Mouse (Mus musculus): Measurements from ENCODE around the gene 1110051M20Rik. TPM values are rescaled to one million over a fixed set of nuclear protein-coding genes. Genes with fewer than 3 reads are reported as not detected.

Gene 1110051M20Rik
- polyA plus RNA-seq, 1 experiment, result 8.4 TPM

- DNase-seq (ENCODE audit: low read depth, low spot score), result no peak
Observed at GRCm38 (mm10) chr2:91458673-91459391, 14.3 kb upstream of the 1110051M20Rik start.

DNA sequence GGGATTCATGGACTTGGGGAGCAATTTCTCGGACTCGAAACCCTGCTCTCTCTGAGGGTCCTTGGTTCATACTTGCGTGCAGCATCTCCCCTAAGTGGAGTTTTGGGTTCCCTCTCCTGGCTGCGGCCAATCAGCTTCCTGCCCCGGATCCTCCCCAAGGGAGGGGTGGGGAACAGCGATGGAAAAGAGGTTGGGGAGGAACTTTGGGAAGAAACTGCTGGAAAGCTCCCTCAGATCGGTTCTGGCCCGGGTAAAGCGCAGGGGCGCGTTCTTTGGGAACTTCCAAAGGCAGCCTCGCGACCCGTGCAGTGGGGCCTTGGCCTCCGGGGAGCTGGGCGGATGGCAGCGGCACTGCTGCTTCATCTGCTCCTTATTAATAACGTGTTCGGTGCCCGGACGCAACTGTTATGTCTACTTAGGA is 13.8 kb upstream of the 1110051M20Rik start:
- WGBS, result under 1% methylated on average over 21 of the region's 21 CpGs
- DNase-seq (ENCODE audit: low read depth, low spot score), result no peak

More at GRCm38 (mm10) chr2:91458673-91459391, 14.3 kb upstream of the 1110051M20Rik start:
- WGBS, result under 1% methylated on average over 32 of the region's 32 CpGs

DNA sequence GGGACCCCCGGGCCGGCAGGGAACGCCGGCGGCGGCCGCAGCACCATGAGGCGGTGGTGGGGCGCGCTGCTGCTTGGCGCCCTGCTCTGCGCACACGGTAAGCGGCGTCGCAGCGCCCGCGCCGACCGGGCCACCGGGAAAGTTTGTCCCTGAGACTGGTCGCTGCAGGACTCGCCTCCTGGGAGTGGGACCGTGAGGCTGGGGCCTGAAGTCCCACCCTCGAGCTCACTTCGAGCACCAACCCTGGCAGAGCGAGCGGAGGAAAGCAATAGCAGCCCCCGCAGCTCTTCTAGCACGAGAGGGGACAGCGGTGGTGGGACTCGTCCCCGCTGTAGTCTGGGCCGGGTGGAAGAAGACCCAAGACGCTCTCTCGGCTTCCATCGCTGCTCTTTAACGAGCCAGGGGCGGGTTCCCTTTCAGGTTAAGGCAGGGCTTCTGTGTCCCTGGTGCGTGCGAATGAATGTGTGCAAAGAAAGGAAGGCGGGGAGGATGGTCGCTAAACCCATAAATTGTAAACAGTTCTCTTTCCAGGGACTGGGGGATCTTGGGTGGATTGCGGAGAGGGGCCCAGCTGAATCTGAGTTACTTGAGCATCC is 13.2 kb upstream of the 1110051M20Rik start:
- under 1% methylated on average over 45 of the region's 45 CpGs for WGBS
- no peak for DNase-seq (ENCODE audit: low read depth, low spot score)

DNA sequence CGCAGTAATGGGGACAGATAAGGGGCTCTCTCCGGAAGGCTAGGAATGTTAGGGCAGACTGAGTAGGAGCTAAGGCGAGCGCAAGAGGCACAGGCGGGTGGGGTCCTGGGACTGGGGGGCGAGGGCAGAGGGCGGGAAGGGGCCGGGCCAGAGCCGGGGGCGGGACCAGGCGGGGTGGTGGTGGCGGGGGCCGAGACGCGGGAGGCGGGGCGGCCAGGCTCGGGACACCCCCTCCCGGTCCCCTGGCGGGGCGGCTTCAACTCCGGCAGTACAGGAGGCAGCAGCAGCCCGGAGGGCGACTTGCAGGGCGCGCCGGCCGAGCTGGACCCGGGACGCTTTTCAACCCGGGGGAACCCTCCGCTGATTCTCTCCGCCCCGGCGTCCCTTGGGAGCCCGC is 12.8 kb upstream of the 1110051M20Rik start, which contains the start of gene Lrp4:
Gene Lrp4, plus strand, starts transcription at position 253 of the 397 bp plus-strand sequence.
- no peak for DNase-seq (ENCODE audit: low read depth, low spot score)
- 1% methylated on average over 23 of the region's 36 CpGs for WGBS

DNA sequence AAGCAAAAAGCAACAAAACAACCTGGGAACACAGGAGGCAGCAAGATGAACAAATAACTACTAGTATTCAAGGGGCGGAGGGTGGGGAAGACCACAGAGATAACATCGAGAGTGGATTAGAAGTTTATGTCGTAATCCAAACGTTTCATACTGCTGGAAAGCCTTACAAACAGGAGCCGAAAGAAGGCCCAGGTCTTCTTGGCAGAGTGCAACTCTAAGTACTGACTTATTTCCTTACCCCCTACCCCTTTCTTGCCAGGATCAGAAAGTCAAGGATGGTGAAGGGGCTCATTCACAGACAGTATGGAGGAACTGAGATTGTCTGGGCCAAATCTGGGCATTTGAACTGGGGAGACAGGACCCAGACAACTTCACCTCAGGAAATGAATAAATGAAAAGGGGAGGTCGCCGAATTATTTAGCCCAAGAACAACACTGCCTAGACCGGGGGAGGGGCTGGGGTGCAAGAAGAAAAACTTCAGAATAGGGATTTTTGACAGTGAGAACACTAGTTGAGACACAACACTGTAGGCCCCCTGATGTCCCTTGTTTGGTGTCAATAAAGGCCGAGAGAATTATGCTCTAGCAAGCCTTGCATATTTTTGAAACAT is 12.1 kb upstream of the 1110051M20Rik start:
- WGBS, result 50% methylated on average over 9 of the region's 9 CpGs
- DNase-seq (ENCODE audit: low read depth, low spot score), result no peak

GRCm38 (mm10) chr2:91455826-91456225 is 11.3 kb upstream of the 1110051M20Rik start:
- DNase-seq (ENCODE audit: low read depth, low spot score), result no peak
- 4% methylated on average over 4 of the region's 4 CpGs for WGBS

DNA sequence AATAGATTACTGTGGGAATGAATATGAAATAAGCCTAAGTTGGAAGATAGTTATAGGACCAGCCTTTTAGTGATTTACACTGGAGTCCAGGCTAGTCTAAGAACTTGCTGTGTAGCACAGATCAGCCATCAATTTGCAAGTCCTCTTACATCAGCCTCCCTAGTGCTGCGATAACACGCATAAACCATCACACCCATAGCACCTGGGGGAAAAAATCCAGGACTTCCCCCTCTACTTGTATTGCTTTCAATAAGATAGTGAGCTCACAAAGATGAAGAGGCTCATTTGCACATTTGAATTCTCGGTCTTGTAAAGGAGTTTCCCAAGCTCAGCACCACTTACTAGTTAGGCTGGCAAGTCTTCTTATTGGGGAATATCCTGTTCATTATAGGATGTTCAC is 9.9 kb upstream of the 1110051M20Rik start:
- no peak for DNase-seq (ENCODE audit: low read depth, low spot score)
- WGBS, result 86% methylated on average over 3 of the region's 3 CpGs

DNA sequence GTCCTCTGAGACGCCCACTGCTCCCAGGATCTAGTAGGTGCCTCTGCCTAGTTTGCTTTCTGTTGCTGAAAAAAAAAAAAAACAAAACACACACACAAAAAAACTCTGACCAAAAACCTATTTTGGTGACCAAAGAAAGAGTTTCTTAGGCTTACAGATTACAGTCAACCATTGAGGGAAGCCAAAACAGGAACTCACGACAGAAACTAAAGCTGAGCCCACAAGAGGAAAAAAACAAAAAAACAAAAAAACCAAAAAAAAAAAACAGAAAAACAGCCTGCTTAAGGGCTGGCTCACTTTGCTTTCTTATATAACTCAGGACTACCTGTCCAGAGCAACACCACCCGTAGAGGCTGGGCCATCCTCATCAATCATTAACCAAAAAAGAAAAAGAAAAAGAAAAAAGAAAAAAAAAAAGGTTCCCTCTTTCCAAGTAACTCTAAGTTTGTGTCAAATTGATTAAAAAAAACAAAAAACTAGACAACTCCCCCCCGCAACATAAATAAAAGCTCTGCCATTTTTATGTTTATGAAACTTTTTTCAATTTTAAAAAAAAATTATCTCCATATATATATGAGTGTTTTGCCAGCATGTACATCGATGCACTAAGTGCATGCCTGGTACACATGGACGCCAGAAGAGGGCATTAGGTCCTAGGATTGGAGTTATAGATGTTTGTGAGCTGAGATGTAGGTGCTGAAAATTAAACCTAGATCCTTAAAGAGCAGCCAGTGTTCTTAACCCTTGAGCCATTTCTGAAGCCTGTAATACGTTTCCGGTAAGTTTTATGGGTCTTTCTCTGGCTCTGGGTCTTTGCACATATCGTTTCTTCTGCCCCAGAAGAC is 8.9 kb upstream of the 1110051M20Rik start:
- 34% methylated on average over 9 of the region's 9 CpGs for WGBS
- DNase-seq (ENCODE audit: low read depth, low spot score), result no peak

DNA sequence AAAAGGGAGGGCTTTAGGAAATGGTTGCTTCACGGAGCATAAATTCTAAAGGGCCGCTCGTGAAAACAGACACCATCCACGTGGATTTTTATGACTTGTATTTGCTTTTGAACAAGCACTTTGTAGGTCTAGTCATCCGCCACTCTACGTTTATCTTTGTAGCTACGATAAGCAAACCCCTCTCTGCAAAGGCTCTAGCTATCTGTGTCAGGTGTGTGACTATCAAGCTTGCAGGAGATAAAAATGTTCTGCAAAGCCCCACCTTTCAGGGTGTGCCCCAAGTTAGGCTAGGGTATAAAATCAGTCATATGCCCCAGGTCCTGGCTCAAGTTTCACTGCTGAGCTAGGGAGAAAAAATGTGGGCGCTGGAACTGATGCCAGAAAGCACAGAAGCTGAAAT is 8.2 kb upstream of the 1110051M20Rik start:
- WGBS, result 16% methylated on average over 8 of the region's 8 CpGs
- DNase-seq (ENCODE audit: low read depth, low spot score), result no peak

- no peak for DNase-seq (ENCODE audit: low read depth, low spot score)
- WGBS, result 16% methylated on average over 9 of the region's 9 CpGs
Observed at GRCm38 (mm10) chr2:91450316-91450715, 5.8 kb upstream of the 1110051M20Rik start.

DNA sequence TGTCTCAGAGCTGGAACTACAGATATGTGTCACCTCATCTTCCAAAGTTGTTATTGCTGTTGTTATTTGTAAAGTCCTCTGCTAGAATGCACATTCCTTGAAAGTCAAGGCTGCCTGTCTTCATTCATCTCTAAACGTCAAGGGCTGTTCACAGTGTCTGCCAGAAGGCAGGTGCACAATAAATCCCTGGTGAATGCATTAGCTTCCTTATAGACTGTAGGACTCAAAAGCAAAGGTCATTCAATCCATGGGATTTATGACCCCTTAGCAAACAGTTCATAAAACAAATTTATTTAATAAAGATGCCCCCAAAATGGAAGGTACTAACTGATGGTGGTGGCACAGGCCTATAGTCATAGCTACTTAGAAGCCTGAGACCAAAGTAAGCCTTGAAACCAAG is 5.2 kb upstream of the 1110051M20Rik start:
- 15% methylated on average over 1 of the region's 1 CpGs for WGBS
- DNase-seq (ENCODE audit: low read depth, low spot score), result no peak

GRCm38 (mm10) chr2:91442241-91442640 is 2.3 kb downstream of the 1110051M20Rik start:
- 12% methylated on average over 1 of the region's 1 CpGs for WGBS

GRCm38 (mm10) chr2:91441715-91442114 is 2.8 kb downstream of the 1110051M20Rik start:
- DNase-seq (ENCODE audit: low read depth, low spot score), result no peak
- 22% methylated on average over 2 of the region's 2 CpGs for WGBS

More at GRCm38 (mm10) chr2:91442241-91442640, 2.3 kb downstream of the 1110051M20Rik start:
- no peak for DNase-seq (ENCODE audit: low read depth, low spot score)

- 42% methylated on average over 5 of the region's 5 CpGs for WGBS
Observed at GRCm38 (mm10) chr2:91440686-91441085, 3.8 kb downstream of the 1110051M20Rik start.

GRCm38 (mm10) chr2:91439876-91440275 is 4.6 kb downstream of the 1110051M20Rik start:
- 70% methylated on average over 1 of the region's 1 CpGs for WGBS
- no peak for DNase-seq (ENCODE audit: low read depth, low spot score)

More at GRCm38 (mm10) chr2:91440686-91441085, 3.8 kb downstream of the 1110051M20Rik start:
- no peak for DNase-seq (ENCODE audit: low read depth, low spot score)

- no peak for DNase-seq (ENCODE audit: low read depth, low spot score)
- 86% methylated on average over 10 of the region's 10 CpGs for WGBS
Observed at GRCm38 (mm10) chr2:91439271-91439670, 5.2 kb downstream of the 1110051M20Rik start.

GRCm38 (mm10) chr2:91437116-91437815 is 7.2 kb downstream of the 1110051M20Rik start:
- no peak for DNase-seq (ENCODE audit: low read depth, low spot score)
- WGBS, result 91% methylated on average over 5 of the region's 5 CpGs

- 86% methylated on average over 8 of the region's 8 CpGs for WGBS
Observed at GRCm38 (mm10) chr2:91436713-91437112, 7.8 kb downstream of the 1110051M20Rik start.

DNA sequence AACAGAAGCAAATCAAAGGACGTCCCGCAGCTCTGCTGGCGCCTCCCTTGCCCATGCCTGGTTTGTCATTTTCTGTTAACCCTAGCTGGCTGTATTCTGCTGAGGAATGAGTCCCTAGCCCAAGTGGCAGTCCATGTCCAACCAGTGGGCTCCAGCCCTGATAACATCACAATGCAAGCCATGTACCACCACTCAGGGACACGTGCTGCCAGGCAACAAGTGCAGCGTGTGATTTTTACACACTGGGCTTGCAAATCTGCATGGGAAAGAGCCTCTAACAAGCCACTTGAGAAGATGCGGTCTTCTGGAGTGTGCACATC is 13.9 kb downstream of the 1110051M20Rik start:
- DNase-seq (ENCODE audit: low read depth, low spot score), result no peak
- WGBS, result 55% methylated on average over 6 of the region's 6 CpGs

More at GRCm38 (mm10) chr2:91436713-91437112, 7.8 kb downstream of the 1110051M20Rik start:
- DNase-seq (ENCODE audit: low read depth, low spot score), result no peak
